Mouse (Mus musculus) midbrain, embryonic 15.5 days (tissue): Measurements from ENCODE around the gene Tigar. TPM values are rescaled to one million over a fixed set of nuclear protein-coding genes. Genes with fewer than 3 reads are reported as not detected.

ENCODE experiments used
- ATAC-seq: fragments of 200-750 bp; cut with Nextera tagmentation; replicated peaks from 2 replicates; pipeline ENCODE4 v1.8.0; 2017; ENCODE audit warnings: moderate TSS enrichment
- H3K27ac ChIP-seq: fragments of 300-500 bp; sonication (generic); 2 replicates; pipeline ENCODE4 v1.5.1; 2015; ENCODE audit warnings: mild to moderate bottlenecking, inconsistent platforms
- H3K27me3 ChIP-seq: fragments of 300-500 bp; sonication (generic); replicated peaks from 2 replicates; pipeline ENCODE4 v1.6.1; 2015; ENCODE audit warnings: inconsistent platforms
- H3K36me3 ChIP-seq: fragments of 300-500 bp; sonication (generic); replicated peaks from 2 replicates; pipeline ENCODE4 v1.6.1; 2015; ENCODE audit warnings: inconsistent platforms
- H3K4me1 ChIP-seq: fragments of 300-500 bp; sonication (generic); 2 replicates; pipeline ENCODE4 v1.6.1; 2015; ENCODE audit warnings: inconsistent platforms
- H3K4me2 ChIP-seq: fragments of 300-500 bp; sonication (generic); 2 replicates; pipeline ENCODE4 v1.6.1; 2015; ENCODE audit warnings: inconsistent platforms, mild to moderate bottlenecking, moderate library complexity
- H3K4me3 ChIP-seq: fragments of 300-500 bp; sonication (generic); 2 replicates; pipeline ENCODE4 v1.5.1; 2015; ENCODE audit warnings: mild to moderate bottlenecking, inconsistent platforms
- H3K9ac ChIP-seq: fragments of 300-500 bp; sonication (generic); 2 replicates; pipeline ENCODE4 v1.6.1; 2015; ENCODE audit warnings: mild to moderate bottlenecking, inconsistent platforms
- H3K9me3 ChIP-seq: fragments of 300-500 bp; sonication (generic); 2 replicates; pipeline ENCODE4 v1.6.1; 2016; ENCODE audit warnings: inconsistent platforms
- WGBS: fragments of 180-500 bp; shearing (Covaris S2); methylation state at CpG from one replicate; pipeline ENCODE4 v1.1.7; 2015; ENCODE audit warnings: mixed read lengths; 5-methylcytosine and 5-hydroxymethylcytosine counted together
- polyA plus RNA-seq: library from polyadenylated mRNA; unstranded; fragments of >200 nt; fragmentation: Nextera tagmentation; extraction: Ambion mirVana; gene quantifications from 2 replicates; pipeline ENCODE4 v1.2.1, GENCODE M21; 2015

The Tigar gene
- polyA plus RNA-seq, 1 experiment from 2014 or later, result 7.1 TPM

DNA sequence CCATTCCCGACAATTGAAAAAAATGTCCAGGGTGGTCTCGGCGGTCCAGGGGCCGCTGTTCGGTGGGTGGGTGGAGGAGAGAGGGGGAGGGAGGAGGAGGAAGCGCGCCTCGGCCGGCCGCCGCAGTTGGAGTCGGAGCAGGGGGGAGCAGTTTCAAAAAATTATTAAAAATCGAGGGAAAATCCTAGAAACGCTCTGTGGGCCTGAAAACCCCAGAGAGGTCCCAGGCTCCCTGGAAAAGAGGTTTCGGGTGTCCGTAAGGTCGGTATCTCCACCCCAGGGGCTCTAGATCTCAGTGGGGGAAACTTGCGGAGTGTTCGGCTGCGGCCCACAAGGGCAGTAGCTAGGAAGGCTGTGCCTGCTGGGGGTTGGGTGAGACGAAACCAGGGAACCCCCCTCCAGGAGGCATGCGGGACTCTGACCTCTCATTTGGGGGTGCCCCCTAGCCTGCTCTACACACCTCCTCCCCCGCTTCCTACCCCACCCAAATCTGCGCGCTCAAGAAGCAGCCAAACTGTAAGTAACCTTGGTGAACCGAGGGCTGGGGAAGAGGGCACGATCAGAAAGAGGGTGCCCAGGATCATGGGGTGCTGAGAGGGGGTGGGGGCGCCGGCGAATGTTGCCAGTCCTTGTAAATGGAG lies 40.1 kb upstream of the Tigar start:
- Histone ChIP-seq H3K4me2 (peak overlapping the region; percentile 74), H3K4me3 (peak overlapping the region; percentile 48), H3K9ac (peak overlapping the region; percentile 53), H3K4me1 (peaks cover 61% of the 10 kb centered on the region), H3K36me3 (no peaks in the 10 kb centered on the region), H3K9me3 (no peaks in the 10 kb centered on the region), H3K27me3 (peaks cover 30% of the 10 kb centered on the region), H3K27ac (no peak overlapping the region)
- ATAC-seq, result no peak
- under 1% methylated on average over 30 of the region's 30 CpGs for WGBS

- Histone ChIP-seq H3K9ac (no peak overlapping the region), H3K4me1 (peaks cover 54% of the 10 kb centered on the region), H3K9me3 (no peaks in the 10 kb centered on the region), H3K27ac (0 out of 2 replicates have a peak overlapping the region, but pooled peaks have one; percentile 9), H3K27me3 (peaks cover 23% of the 10 kb centered on the region), H3K4me3 (peak overlapping the region; percentile 48), H3K36me3 (no peaks in the 10 kb centered on the region), H3K4me2 (peak overlapping the region; percentile 74)
- 3% methylated on average over 20 of the region's 20 CpGs for WGBS
- no peak for ATAC-seq
These were observed 39.4 kb upstream of the Tigar start for GRCm38 (mm10) chr6:127148526-127149302.

DNA sequence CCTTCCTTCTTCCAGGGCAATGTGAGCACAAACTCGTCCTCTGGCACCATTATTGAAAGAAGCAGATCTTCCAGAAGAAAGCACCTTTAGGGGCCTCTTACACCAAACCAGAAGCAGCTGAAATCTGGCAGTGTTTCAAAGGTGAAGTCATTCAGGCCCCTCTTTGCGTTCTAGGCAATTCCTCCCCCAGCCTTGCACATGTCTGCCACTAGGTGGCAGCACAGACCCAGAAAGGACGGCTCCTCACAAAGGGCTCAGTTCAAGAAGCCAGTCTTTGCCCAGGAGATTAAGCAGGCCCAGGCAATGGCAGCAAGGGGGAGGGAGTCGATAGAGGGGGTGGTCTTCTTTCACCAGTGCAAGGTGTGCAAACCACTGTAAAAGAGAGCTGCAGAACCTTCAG lies 38.3 kb upstream of the Tigar start:
- H3K9me3 ChIP-seq, result no peaks in the 10 kb centered on the region
- H3K4me2 ChIP-seq, result peak overlapping the region; percentile 74; the same call in 1 of the 2 replicates
- peak; percentile 22 for ATAC-seq
- H3K9ac ChIP-seq, result no peak overlapping the region
- peaks cover 44% of the 10 kb centered on the region for H3K4me1 ChIP-seq
- H3K27me3 ChIP-seq, result peaks cover 13% of the 10 kb centered on the region; the same call in 1 of the 2 replicates
- H3K4me3 ChIP-seq, result no peak overlapping the region
- 0% methylated on average over 4 of the region's 4 CpGs for WGBS
- no peak overlapping the region for H3K27ac ChIP-seq
- no peaks in the 10 kb centered on the region for H3K36me3 ChIP-seq

DNA sequence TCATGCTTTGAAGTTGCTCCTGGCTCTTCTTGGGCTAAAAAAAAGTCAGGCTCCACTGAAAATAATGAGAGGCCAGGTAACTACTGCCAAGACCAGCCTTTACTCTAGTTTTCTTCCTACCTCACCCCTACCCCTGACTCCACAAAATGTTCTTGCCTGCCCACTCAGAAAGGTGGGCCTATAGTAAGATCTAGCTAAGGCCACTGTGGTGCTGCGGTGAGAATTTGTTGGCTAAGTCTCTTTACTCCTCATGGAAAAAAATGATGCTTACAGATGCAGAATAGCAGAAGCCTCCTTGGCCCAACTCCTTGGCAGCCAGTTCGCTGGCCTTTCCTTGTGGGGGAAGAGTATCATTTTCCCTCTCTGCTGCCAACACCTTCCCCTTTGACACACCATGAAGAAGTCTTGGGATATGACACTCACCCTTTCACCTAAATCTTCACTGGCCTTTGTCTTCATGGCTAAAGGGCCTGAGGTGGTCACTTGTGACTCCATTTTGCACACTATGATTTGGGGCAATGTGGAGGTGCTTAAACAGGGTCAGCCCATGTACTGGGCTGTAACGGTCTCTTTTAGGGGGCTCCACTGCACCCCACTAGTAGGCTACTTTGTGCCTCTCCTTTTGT lies 37.1 kb upstream of the Tigar start:
- ATAC-seq, result no peak
- 90% methylated on average over 3 of the region's 3 CpGs for WGBS
- no peak overlapping the region for H3K9ac ChIP-seq
- no peaks in the 10 kb centered on the region for H3K9me3 ChIP-seq
- H3K36me3 ChIP-seq, result no peaks in the 10 kb centered on the region
- H3K4me3 ChIP-seq, result no peak overlapping the region
- 0 out of 2 replicates have a peak, but pooled peaks cover 6% of the 10 kb centered on the region for H3K27me3 ChIP-seq
- H3K4me2 ChIP-seq, result no peak overlapping the region
- H3K4me1 ChIP-seq, result peaks cover 31% of the 10 kb centered on the region
- no peak overlapping the region for H3K27ac ChIP-seq

GRCm38 (mm10) chr6:127145464-127146190 lies 36.3 kb upstream of the Tigar start:
- WGBS, result 76% methylated on average over 20 of the region's 20 CpGs
- no peaks in the 10 kb centered on the region for H3K9me3 ChIP-seq
- peaks cover 23% of the 10 kb centered on the region for H3K4me1 ChIP-seq
- H3K9ac ChIP-seq, result no peak overlapping the region
- H3K4me2 ChIP-seq, result no peak overlapping the region
- H3K27ac ChIP-seq, result no peak overlapping the region
- H3K36me3 ChIP-seq, result no peaks in the 10 kb centered on the region
- 0 out of 2 replicates have a peak, but pooled peaks cover 6% of the 10 kb centered on the region for H3K27me3 ChIP-seq
- H3K4me3 ChIP-seq, result no peak overlapping the region
- no peak for ATAC-seq

GRCm38 (mm10) chr6:127143576-127144288 lies 34.4 kb upstream of the Tigar start:
- Histone ChIP-seq H3K4me3 (no peak overlapping the region), H3K4me2 (no peak overlapping the region), H3K9me3 (no peaks in the 10 kb centered on the region), H3K27ac (no peak overlapping the region), H3K27me3 (0 out of 2 replicates have a peak, but pooled peaks cover 5% of the 10 kb centered on the region), H3K36me3 (no peaks in the 10 kb centered on the region), H3K4me1 (peaks cover 4% of the 10 kb centered on the region), H3K9ac (no peak overlapping the region)
- WGBS, result 81% methylated on average over 7 of the region's 7 CpGs
- ATAC-seq, result no peak

- no peak overlapping the region for H3K27ac ChIP-seq
- WGBS, result 76% methylated on average over 10 of the region's 10 CpGs
- no peak for ATAC-seq
These were observed 33.8 kb upstream of the Tigar start for GRCm38 (mm10) chr6:127143124-127143520.

GRCm38 (mm10) chr6:127142154-127143123 lies 33.1 kb upstream of the Tigar start:
- Histone ChIP-seq H3K4me1 (no peaks in the 10 kb centered on the region), H3K27ac (no peak overlapping the region), H3K9me3 (no peaks in the 10 kb centered on the region), H3K4me2 (peak overlapping the region; percentile 11; the same call in 1 of the 2 replicates), H3K36me3 (no peaks in the 10 kb centered on the region), H3K27me3 (no peaks in the 10 kb centered on the region), H3K9ac (no peak overlapping the region), H3K4me3 (no peak overlapping the region)
- peak; percentile 35; the same call in 1 of the 2 replicates for ATAC-seq
- WGBS, result 20% methylated on average over 10 of the region's 10 CpGs

More at GRCm38 (mm10) chr6:127143124-127143520, 33.8 kb upstream of the Tigar start:
- Histone ChIP-seq H3K4me1 (no peaks in the 10 kb centered on the region), H3K4me3 (no peak overlapping the region), H3K9me3 (no peaks in the 10 kb centered on the region), H3K4me2 (no peak overlapping the region), H3K27me3 (no peaks in the 10 kb centered on the region), H3K9ac (no peak overlapping the region), H3K36me3 (no peaks in the 10 kb centered on the region)

DNA sequence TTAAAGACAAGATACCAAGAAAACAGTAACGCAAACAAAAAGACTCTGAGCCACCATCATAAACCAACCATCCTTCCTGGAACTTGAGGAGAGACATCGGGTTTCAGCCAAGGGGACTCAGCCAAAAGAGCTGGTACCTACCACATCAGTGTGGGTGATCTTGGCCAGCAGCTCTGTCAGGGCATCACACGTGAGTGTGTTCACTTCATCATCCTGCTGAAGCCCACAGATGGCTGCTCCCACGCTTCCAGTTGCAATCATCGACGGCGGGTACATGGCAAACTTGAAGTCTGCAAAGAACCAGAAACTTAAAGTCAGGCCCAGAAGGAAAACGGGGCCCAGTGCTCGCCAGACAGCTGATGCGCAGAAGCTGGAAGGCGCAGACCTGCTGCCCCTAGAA lies 29.6 kb upstream of the Tigar start:
- no peaks in the 10 kb centered on the region for H3K9me3 ChIP-seq
- H3K4me2 ChIP-seq, result no peak overlapping the region
- no peak for ATAC-seq
- no peaks in the 10 kb centered on the region for H3K27me3 ChIP-seq
- H3K9ac ChIP-seq, result no peak overlapping the region
- no peaks in the 10 kb centered on the region for H3K36me3 ChIP-seq
- H3K4me3 ChIP-seq, result no peak overlapping the region
- 96% methylated on average over 11 of the region's 11 CpGs for WGBS
- peaks cover 4% of the 10 kb centered on the region; the same call in 1 of the 2 replicates for H3K4me1 ChIP-seq
- no peak overlapping the region for H3K27ac ChIP-seq

GRCm38 (mm10) chr6:127133433-127134245 lies 24.3 kb upstream of the Tigar start:
- no peaks in the 10 kb centered on the region for H3K36me3 ChIP-seq
- peak; percentile 87 for ATAC-seq
- H3K4me2 ChIP-seq, result peak overlapping the region; percentile 49
- H3K9ac ChIP-seq, result peak overlapping the region; percentile 21; the same call in 1 of the 2 replicates
- H3K4me1 ChIP-seq, result peaks cover 21% of the 10 kb centered on the region
- no peaks in the 10 kb centered on the region for H3K27me3 ChIP-seq
- H3K9me3 ChIP-seq, result no peaks in the 10 kb centered on the region
- H3K27ac ChIP-seq, result 0 out of 2 replicates have a peak overlapping the region, but pooled peaks have one; percentile 14
- 16% methylated on average over 16 of the region's 16 CpGs for WGBS
- peak overlapping the region; percentile 22 for H3K4me3 ChIP-seq
